In the genomic region with DNA sequence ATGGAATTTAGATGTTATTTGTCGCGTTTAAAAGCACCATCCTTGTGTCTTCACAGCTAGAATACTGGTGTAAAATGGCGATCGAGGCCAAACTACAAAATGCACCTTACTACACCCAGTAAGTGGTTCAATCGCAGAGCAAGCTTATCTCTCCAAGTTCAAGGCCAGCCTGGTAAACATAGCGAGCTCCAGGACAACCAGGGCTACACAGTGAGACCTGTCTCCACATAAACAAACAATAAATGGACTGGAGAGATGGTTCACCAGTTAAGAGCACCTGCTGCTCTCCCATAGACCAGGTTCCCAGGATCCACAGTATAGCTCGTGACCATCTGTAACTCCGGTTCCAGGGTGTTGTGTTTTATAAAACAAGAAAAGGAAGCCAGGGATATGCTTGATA, we compare ENCODE assay signal across 9 mouse cellular contexts. TPM values are rescaled to one million over a fixed set of nuclear protein-coding genes. Genes with fewer than 3 reads are reported as not detected.
DNase-seq lines count a peak whose midpoint lies in the region; ATAC-seq and TF ChIP-seq lines count a peak whose summit lies in the region.
"Had no signal": no experiment of that assay in that cellular context is flagged by ENCODE, and none has a peak within 500 bp of the region (broad histone marks: within the 10 kb centered on the region; RNA-seq: fewer than 3 reads in every experiment).

No protein-coding gene starts in this region.

- peaks cover 8% of the 10 kb centered on the region for H3K36me3 ChIP-seq in heart, embryonic 11.5 days (ENCODE audit: control insufficient read depth, insufficient read depth, low read length)
- H3K36me3 ChIP-seq in G1E (replicated peaks) = peaks cover 52% of the 10 kb centered on the region
- no peaks in the 10 kb centered on the region for H3K36me3 ChIP-seq in hindbrain, embryonic 11.5 days (ENCODE audit: control insufficient read depth, insufficient read depth, low read length)
- H3K36me3 ChIP-seq in midbrain, embryonic 11.5 days (ENCODE audit: control insufficient read depth, insufficient read depth, low read length) = peaks cover 4% of the 10 kb centered on the region; the same call in 1 of the 2 replicates

- no peaks in the 10 kb centered on the region for H3K9me3 ChIP-seq in heart, embryonic 11.5 days (replicated peaks; ENCODE audit: control insufficient read depth, low read length)
- no peaks in the 10 kb centered on the region for H3K9me3 ChIP-seq in G1E (replicated peaks)
- H3K9me3 ChIP-seq in hindbrain, embryonic 11.5 days (ENCODE audit: control insufficient read depth, low read length) = no peaks in the 10 kb centered on the region
- no peaks in the 10 kb centered on the region for H3K9me3 ChIP-seq in midbrain, embryonic 11.5 days (ENCODE audit: control insufficient read depth, low read length)

- H3K27ac ChIP-seq in heart, embryonic 11.5 days (ENCODE audit: low read depth, low read length) = no peak overlapping the region
- H3K27ac ChIP-seq in hindbrain, embryonic 11.5 days (ENCODE audit: low read depth, low read length) = no peak overlapping the region
- H3K27ac ChIP-seq in midbrain, embryonic 11.5 days (ENCODE audit: low read depth, low read length) = no peak overlapping the region

- DNase-seq in heart, adult 8-10 months (ENCODE audit: low spot score) = no peak
- DNase-seq in G1E (ENCODE audit: low spot score) = no peak
- peak; percentile 15 for DNase-seq in hindbrain, embryonic 11.5 days (ENCODE audit: low spot score)
- DNase-seq in midbrain, embryonic 11.5 days (ENCODE audit: low spot score, missing footprints) = no peak
- DNase-seq in thymus, postnatal 25 days = no peak
- no peak for DNase-seq in spleen, adult 18-20 months

- peaks cover 7% of the 10 kb centered on the region for H3K4me1 ChIP-seq in heart, embryonic 11.5 days (ENCODE audit: control insufficient read depth, insufficient read depth, low read length)
- H3K4me1 ChIP-seq in G1E (ENCODE audit: insufficient read depth, low read depth, low read length) = peaks cover 22% of the 10 kb centered on the region
- H3K4me1 ChIP-seq in hindbrain, embryonic 11.5 days (replicated peaks; ENCODE audit: control insufficient read depth, insufficient read depth, low read length) = no peaks in the 10 kb centered on the region
- H3K4me1 ChIP-seq in midbrain, embryonic 11.5 days (ENCODE audit: control insufficient read depth, insufficient read depth, low read length) = peaks cover 6% of the 10 kb centered on the region; the same call in 1 of the 2 replicates

- 56% methylated on average over 8 of the region's 8 CpGs for WGBS in heart, embryonic 11.5 days (ENCODE audit: insufficient replicate concordance)
- WGBS in hindbrain, embryonic 11.5 days = 62% methylated on average over 8 of the region's 8 CpGs
- WGBS in midbrain, embryonic 11.5 days = 62% methylated on average over 8 of the region's 8 CpGs

- peak overlapping the region; percentile 97 for H3K4me3 ChIP-seq in heart, embryonic 11.5 days (ENCODE audit: low read depth, low read length)
- peak overlapping the region; percentile 78; the same call in 1 of the 2 replicates for H3K4me3 ChIP-seq in G1E (ENCODE audit: low read depth, low read length)
- H3K4me3 ChIP-seq in hindbrain, embryonic 11.5 days (ENCODE audit: low read depth, low read length) = peak overlapping the region; percentile 96; the same call in 1 of the 2 replicates
- H3K4me3 ChIP-seq in midbrain, embryonic 11.5 days (ENCODE audit: low read depth, low read length) = peak overlapping the region; percentile 97; the same call in 1 of the 2 replicates

- ATAC-seq in heart, embryonic 11.5 days (replicated peaks; ENCODE audit: insufficient number of reproducible peaks, low FRiP score, low TSS enrichment) = no peak; the same call in 1 of the 2 replicates
- ATAC-seq in G1E (ENCODE audit: extremely low read depth, insufficient number of reproducible peaks, low FRiP score, poor library complexity, severe bottlenecking) = no peak
- peak; percentile 35; the same call in 1 of the 2 replicates for ATAC-seq in hindbrain, embryonic 11.5 days (ENCODE audit: low FRiP score)
- peak; percentile 24; the same call in 1 of the 2 replicates for ATAC-seq in midbrain, embryonic 11.5 days (ENCODE audit: low FRiP score)
- ATAC-seq in activated CD4-positive, CD25-positive, alpha-beta regulatory T cell, adult 4 months = no peak

- peak overlapping the region; percentile 96 for H3K4me2 ChIP-seq in heart, embryonic 11.5 days
- H3K4me2 ChIP-seq in hindbrain, embryonic 11.5 days (replicated peaks; ENCODE audit: low read depth, low read length) = 0 out of 2 replicates have a peak overlapping the region, but pooled peaks have one; percentile 0
- H3K4me2 ChIP-seq in midbrain, embryonic 11.5 days = peak overlapping the region; percentile 86; the same call in 1 of the 2 replicates

- no peak overlapping the region for H3K9ac ChIP-seq in heart, embryonic 11.5 days (ENCODE audit: low read depth, low read length)
- H3K9ac ChIP-seq in hindbrain, embryonic 11.5 days (ENCODE audit: low read depth, low read length) = no peak overlapping the region
- peak overlapping the region; percentile 83; the same call in 1 of the 2 replicates for H3K9ac ChIP-seq in midbrain, embryonic 11.5 days (ENCODE audit: low read length)

- no peak for TF ChIP-seq CTCF in G1E (IDR thresholded peaks at IDR 0.05; ENCODE audit: low read depth, low read length)

- H3K27me3 ChIP-seq in heart, embryonic 11.5 days (ENCODE audit: control insufficient read depth, insufficient read depth, low read length) = no peaks in the 10 kb centered on the region
- no peaks in the 10 kb centered on the region for H3K27me3 ChIP-seq in G1E (ENCODE audit: insufficient read depth, low read length)
- H3K27me3 ChIP-seq in hindbrain, embryonic 11.5 days (ENCODE audit: control insufficient read depth, insufficient read depth, low read length) = no peaks in the 10 kb centered on the region
- H3K27me3 ChIP-seq in midbrain, embryonic 11.5 days (ENCODE audit: control insufficient read depth, insufficient read depth, low read length) = no peaks in the 10 kb centered on the region

RNA-seq across cellular contexts. Expression of a gene that starts 0.5 kb away (rescaled TPM):
- polyA plus RNA-seq in heart, embryonic 11.5 days (2014; fragmentation: Nextera tagmentation; extraction: Ambion mirVana) = 22.0 and 22.4 TPM in 2 replicates
- total RNA-seq in heart, adult 8-10 months (2022) = 10 to 100 TPM; 25.5 to 37.2 (median 28.6) TPM
- total RNA-seq in G1E (2014; fragmentation: Nextera tagmentation) (28.1 and 31.4 TPM in 2 replicates), G1E (2017) (36.3 and 37.9 TPM in 2 replicates)
- 9.4 and 11.5 TPM in 2 replicates for polyA plus RNA-seq in G1E (2012)
- 34.5 and 38.4 TPM in 2 replicates for polyA plus RNA-seq in hindbrain, embryonic 11.5 days (2014; fragmentation: Nextera tagmentation; extraction: Ambion mirVana)
- 33.6 and 35.1 TPM in 2 replicates for polyA plus RNA-seq in midbrain, embryonic 11.5 days (2014; fragmentation: Nextera tagmentation; extraction: Ambion mirVana)
- polyA plus RNA-seq in activated CD4-positive, CD25-positive, alpha-beta regulatory T cell, adult 4 months (2017; shearing (Covaris generic)) = 10 to 100 TPM; 33.9 to 36.8 TPM

RNA-seq across cellular contexts. Expression of a gene that starts 48.1 kb away (rescaled TPM):
- polyA plus RNA-seq in heart, embryonic 11.5 days (2014; fragmentation: Nextera tagmentation; extraction: Ambion mirVana) = 0.24 and 0.25 TPM in 2 replicates
- total RNA-seq in heart, adult 8-10 months (2022) = under 1 TPM in 2 of 4 experiments, not detected in 2; 0.19 to 0.35 TPM
- not detected in 2 replicates for total RNA-seq in G1E (2014; fragmentation: Nextera tagmentation)
- 0.17 and 0.71 TPM in 2 replicates for total RNA-seq in G1E (2017)
- polyA plus RNA-seq in G1E (2012) = 0.20 and 0.50 TPM in 2 replicates
- 0.56 and 0.66 TPM in 2 replicates for polyA plus RNA-seq in hindbrain, embryonic 11.5 days (2014; fragmentation: Nextera tagmentation; extraction: Ambion mirVana)
- polyA plus RNA-seq in midbrain, embryonic 11.5 days (2014; fragmentation: Nextera tagmentation; extraction: Ambion mirVana) = 0.44 and 0.72 TPM in 2 replicates
- not detected for polyA plus RNA-seq in activated CD4-positive, CD25-positive, alpha-beta regulatory T cell, adult 4 months (2017; shearing (Covaris generic))
- polyA plus RNA-seq: CD4-positive, CD25-positive, alpha-beta regulatory T cell, adult 4 months had no signal

RNA-seq across cellular contexts. Expression of a gene that starts 49.4 kb away (rescaled TPM):
- polyA plus RNA-seq in heart, embryonic 11.5 days (2014; fragmentation: Nextera tagmentation; extraction: Ambion mirVana) = 95.1 and 109 TPM in 2 replicates
- total RNA-seq in heart, adult 8-10 months (2022) = 10 to 100 TPM; 68.8 to 72.1 (median 70.7) TPM
- total RNA-seq in G1E (2014; fragmentation: Nextera tagmentation) (26.0 and 29.6 TPM in 2 replicates), G1E (2017) (47.6 and 51.3 TPM in 2 replicates)
- 4.0 and 6.3 TPM in 2 replicates for polyA plus RNA-seq in G1E (2012)
- 145 and 146 TPM in 2 replicates for polyA plus RNA-seq in hindbrain, embryonic 11.5 days (2014; fragmentation: Nextera tagmentation; extraction: Ambion mirVana)
- polyA plus RNA-seq in midbrain, embryonic 11.5 days (2014; fragmentation: Nextera tagmentation; extraction: Ambion mirVana) = 167 and 169 TPM in 2 replicates
- 10 to 100 TPM; 70.9 to 85.2 TPM for polyA plus RNA-seq in activated CD4-positive, CD25-positive, alpha-beta regulatory T cell, adult 4 months (2017; shearing (Covaris generic))

Comparison
In these comparisons a context has a peak if more than half of its experiments do, and no peak if none do; other contexts are left out.
1. ATAC-seq: peak in hindbrain, embryonic 11.5 days (single experiment) and midbrain, embryonic 11.5 days (single experiment); none in heart, embryonic 11.5 days (single experiment), G1E (single experiment) and activated CD4-positive, CD25-positive, alpha-beta regulatory T cell, adult 4 months (single experiment).
2. H3K4me2 ChIP-seq: peak in every context shown above with its lines; median percentile 96 in heart, embryonic 11.5 days; 86 in midbrain, embryonic 11.5 days; 0 in hindbrain, embryonic 11.5 days.
3. Peak in every context shown above with its lines, with median percentiles within 50 percentile points of each other: H3K4me3 ChIP-seq.